ENCODE assay signal across 8 mouse cellular contexts in the genomic region with DNA sequence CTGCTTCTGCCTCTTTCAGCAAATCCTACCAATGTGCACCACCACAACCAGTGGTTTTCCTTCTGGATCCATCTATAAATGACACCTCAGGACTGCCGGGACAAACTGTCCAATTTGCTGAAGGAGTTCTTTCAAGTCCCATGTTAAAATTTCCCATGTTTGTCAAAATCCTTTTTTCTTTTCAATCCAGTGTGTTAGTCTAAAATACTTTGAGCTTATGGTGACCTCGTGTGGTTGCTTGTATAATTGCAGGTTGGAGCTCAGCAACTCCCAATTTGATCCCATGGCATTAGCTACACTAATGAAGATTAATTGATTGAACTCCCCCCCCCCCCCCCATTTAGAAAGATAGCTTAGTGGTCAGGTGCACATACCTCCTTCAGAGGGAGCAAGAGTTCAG. TPM values are rescaled to one million over a fixed set of nuclear protein-coding genes. Genes with fewer than 3 reads are reported as not detected.
DNase-seq lines count a peak whose midpoint lies in the region; ATAC-seq and TF ChIP-seq lines count a peak whose summit lies in the region.

No protein-coding gene starts in this region.

- ATAC-seq in cerebellum, adult (ENCODE audit: insufficient number of reproducible peaks, low FRiP score, low TSS enrichment), result no peak
- no peak for ATAC-seq in liver, embryonic 12.5 days
- no peak for ATAC-seq in frontal cortex, adult (ENCODE audit: low TSS enrichment)

- peaks cover 10% of the 10 kb centered on the region; the same call in 1 of the 2 replicates for H3K36me3 ChIP-seq in liver, adult 2 months (ENCODE audit: control insufficient read depth, insufficient read depth, low read length)
- H3K36me3 ChIP-seq in liver, embryonic 12.5 days, result peaks cover 28% of the 10 kb centered on the region

- H3K79me2 ChIP-seq in liver, adult 2 months (ENCODE audit: control insufficient read depth, insufficient read depth, low read length), result no peaks in the 10 kb centered on the region

- peak; percentile 50 for DNase-seq in cerebellum, adult 8-10 months
- peak; percentile 43 for DNase-seq in liver, adult 2 months (ENCODE audit: extremely low read depth, low read depth, low spot score)
- DNase-seq in adrenal gland, postnatal 10 days, result peak; percentile 67
- DNase-seq in forelimb bud, embryonic 11.5 days (ENCODE audit: low read depth, low spot score), result peak; percentile 67
- DNase-seq in lung, adult 18-20 months, result peak; percentile 18 to 58

- H3K27me3 ChIP-seq in liver, adult 2 months (ENCODE audit: control insufficient read depth, insufficient read depth, low read length), result no peaks in the 10 kb centered on the region
- peaks cover 13% of the 10 kb centered on the region for H3K27me3 ChIP-seq in liver, embryonic 12.5 days (replicated peaks)

- H3K27ac ChIP-seq in liver, adult 2 months (replicated peaks; ENCODE audit: insufficient read depth, low read depth, low read length), result no peak overlapping the region
- no peak overlapping the region for H3K27ac ChIP-seq in liver, embryonic 12.5 days

- H3K9me3 ChIP-seq in liver, embryonic 12.5 days (replicated peaks), result no peaks in the 10 kb centered on the region

- 7% methylated on average over 2 of the region's 2 CpGs for WGBS in liver, adult 2 months
- WGBS in liver, embryonic 12.5 days (ENCODE audit: insufficient replicate concordance), result 6% methylated on average over 2 of the region's 2 CpGs

- H3K4me2 ChIP-seq in liver, embryonic 12.5 days, result no peak overlapping the region

- no peak overlapping the region for H3K4me3 ChIP-seq in liver, adult 2 months (ENCODE audit: insufficient read depth, low read depth, low read length)
- H3K4me3 ChIP-seq in liver, embryonic 12.5 days, result no peak overlapping the region

- no peak overlapping the region for H3K9ac ChIP-seq in liver, adult 2 months (ENCODE audit: low read depth, low read length)
- no peak overlapping the region for H3K9ac ChIP-seq in liver, embryonic 12.5 days

- TF ChIP-seq POLR2A in liver, adult 2 months (IDR thresholded peaks at IDR 0.05; ENCODE audit: extremely low read depth, insufficient read depth, low read length), result no peak

- H3K4me1 ChIP-seq in liver, adult 2 months (ENCODE audit: control insufficient read depth, insufficient read depth, low read length), result no peaks in the 10 kb centered on the region
- no peaks in the 10 kb centered on the region for H3K4me1 ChIP-seq in liver, embryonic 12.5 days

- TF ChIP-seq CTCF in liver, adult 2 months (IDR thresholded peaks at IDR 0.05; ENCODE audit: low read depth, low read length), result peak; percentile 19; the same call in 1 of the 2 replicates

RNA-seq across cellular contexts. Expression of a gene that starts 10.9 kb away (rescaled TPM):
- 3.2 and 4.1 TPM in 2 replicates for total RNA-seq in liver, adult 2 months (2014; rRNA removed)
- 0.34 and 0.39 TPM in 2 replicates for polyA plus RNA-seq in liver, adult 2 months (2012; rRNA removed)
- 1.3 and 1.7 TPM in 2 replicates for polyA plus RNA-seq in liver, embryonic 12.5 days (2016; fragmentation: Nextera tagmentation; extraction: Ambion mirVana)
- total RNA-seq in adrenal gland, postnatal 10 days (2021), result 1 to 10 TPM; 3.9 to 6.4 TPM

RNA-seq across cellular contexts. Expression of a gene that starts 32.2 kb away (rescaled TPM):
- 60.0 and 60.4 TPM in 2 replicates for total RNA-seq in liver, adult 2 months (2014; rRNA removed)
- 70.9 and 76.3 TPM in 2 replicates for polyA plus RNA-seq in liver, adult 2 months (2012; rRNA removed)
- 34.4 and 35.8 TPM in 2 replicates for polyA plus RNA-seq in liver, embryonic 12.5 days (2016; fragmentation: Nextera tagmentation; extraction: Ambion mirVana)
- total RNA-seq in adrenal gland, postnatal 10 days (2021), result 10 to 100 TPM; 56.4 to 56.8 TPM

RNA-seq across cellular contexts. Expression of a gene that starts 33.4 kb away (rescaled TPM):
- total RNA-seq in liver, adult 2 months (2014; rRNA removed), result 5.0 and 5.4 TPM in 2 replicates
- polyA plus RNA-seq in liver, adult 2 months (2012; rRNA removed), result 3.8 and 4.7 TPM in 2 replicates
- 7.5 and 7.7 TPM in 2 replicates for polyA plus RNA-seq in liver, embryonic 12.5 days (2016; fragmentation: Nextera tagmentation; extraction: Ambion mirVana)
- 1 to 10 TPM; 7.5 to 9.8 TPM for total RNA-seq in adrenal gland, postnatal 10 days (2021)

RNA-seq across cellular contexts. Expression of a gene that starts 43.3 kb away (rescaled TPM):
- 5.1 and 7.1 TPM in 2 replicates for total RNA-seq in liver, adult 2 months (2014; rRNA removed)
- 8.0 and 9.4 TPM in 2 replicates for polyA plus RNA-seq in liver, adult 2 months (2012; rRNA removed)
- 8.6 and 9.1 TPM in 2 replicates for polyA plus RNA-seq in liver, embryonic 12.5 days (2016; fragmentation: Nextera tagmentation; extraction: Ambion mirVana)
- total RNA-seq in adrenal gland, postnatal 10 days (2021), result 10 to 100 TPM; 22.6 to 23.4 TPM

RNA-seq across cellular contexts. Expression of a gene that starts 58.2 kb away (rescaled TPM):
- total RNA-seq in liver, adult 2 months (2014; rRNA removed), result 0.55 and 0.60 TPM in 2 replicates
- polyA plus RNA-seq in liver, adult 2 months (2012; rRNA removed), result 0.14 and 0.44 TPM in 2 replicates
- polyA plus RNA-seq in liver, embryonic 12.5 days (2016; fragmentation: Nextera tagmentation; extraction: Ambion mirVana), result 0.41 and 0.43 TPM in 2 replicates
- total RNA-seq in adrenal gland, postnatal 10 days (2021), result under 1 TPM; 0.42 to 0.51 TPM
